Mouse (Mus musculus) MEL (cell line): ENCODE measurements around the gene Grid1. TPM values are rescaled to one million over a fixed set of nuclear protein-coding genes. Genes with fewer than 3 reads are reported as not detected.

Experiments used
- DNase-seq: peaks from one replicate; pipeline ENCODE4 v3.0.0; 2011; ENCODE audit warnings: low read depth, low spot score
- H3K27ac ChIP-seq: 2 replicates; pipeline ENCODE4 v1.5.1; 2012; ENCODE audit warnings: low read depth, mild to moderate bottlenecking, control low read depth, low read length, moderate library complexity; ENCODE audit not compliant: control insufficient read depth
- H3K27me3 ChIP-seq, 2 experiments: fragments of 150-350 bp in 1 of 2; sonication (generic) in 1 of 2; 2 replicates each; pipeline ENCODE4 v1.6.1; 2012; ENCODE audit warnings: low read length in 2 of 2, mild to moderate bottlenecking in 2 of 2, improper control_type of control experiment in 1 of 2, moderate library complexity in 1 of 2; ENCODE audit not compliant: insufficient read depth in 2 of 2, control insufficient read depth in 1 of 2
- H3K36me3 ChIP-seq, 2 experiments: 2 replicates each; pipeline ENCODE4 v1.6.1; 2012 to 2014; ENCODE audit warnings: low read length in 2 of 2, improper control_type of control experiment in 1 of 2, inconsistent platforms in 1 of 2, mild to moderate bottlenecking in 1 of 2; ENCODE audit not compliant: insufficient read depth in 2 of 2, control insufficient read depth in 1 of 2
- H3K4me1 ChIP-seq, 2 experiments: fragments of 150-350 bp in 1 of 2; sonication (generic) in 1 of 2; 2 replicates each; pipeline ENCODE4 v1.6.1; 2012; ENCODE audit warnings: low read length in 2 of 2, improper control_type of control experiment in 1 of 2, mild to moderate bottlenecking in 1 of 2; ENCODE audit not compliant: insufficient read depth in 2 of 2, control insufficient read depth in 1 of 2
- H3K4me3 ChIP-seq, 2 experiments: fragments of 150-350 bp in 1 of 2; sonication (generic) in 1 of 2; 2 replicates each; pipeline ENCODE4 v1.5.1; 2012; ENCODE audit warnings: low read depth in 2 of 2, low read length in 2 of 2, mild to moderate bottlenecking in 2 of 2, moderate library complexity in 2 of 2, control low read depth in 1 of 2, improper control_type of control experiment in 1 of 2; ENCODE audit not compliant: control insufficient read depth in 1 of 2, insufficient read depth in 1 of 2
- H3K79me2 ChIP-seq: 2 replicates; pipeline ENCODE4 v1.6.1; 2012; ENCODE audit warnings: mild to moderate bottlenecking, low read length, moderate library complexity; ENCODE audit not compliant: control insufficient read depth, poor library complexity, insufficient read depth
- H3K9ac ChIP-seq: 2 replicates; pipeline ENCODE4 v1.6.1; 2012; ENCODE audit warnings: low read depth, mild to moderate bottlenecking, control low read depth, low read length, moderate library complexity; ENCODE audit not compliant: control insufficient read depth, poor library complexity, severe bottlenecking
- H3K9me3 ChIP-seq: fragments of 150-350 bp; sonication (generic); replicated peaks from 2 replicates; pipeline ENCODE4 v1.6.1; 2012; ENCODE audit warnings: mild to moderate bottlenecking, low read length, improper control_type of control experiment, moderate library complexity; ENCODE audit not compliant: insufficient read depth
- HCFC1 ChIP-seq: IDR thresholded peaks from 2 replicates; pipeline ENCODE4 v1.6.1; 2012; ENCODE audit warnings: low read depth, mild to moderate bottlenecking, inconsistent platforms, low read length, improper control_type of control experiment, moderate library complexity
- MXI1 ChIP-seq: IDR thresholded peaks from 2 replicates; pipeline ENCODE4 v1.6.1; 2011; ENCODE audit warnings: mild to moderate bottlenecking, low read depth, low read length, improper control_type of control experiment
- NELFE ChIP-seq: IDR thresholded peaks from 2 replicates; pipeline ENCODE4 v1.6.1; 2011; ENCODE audit warnings: low read depth, low read length, improper control_type of control experiment
- RAD21 ChIP-seq: IDR thresholded peaks from 2 replicates; pipeline ENCODE4 v1.6.1; 2011; ENCODE audit warnings: mild to moderate bottlenecking, low read depth, low read length, improper control_type of control experiment
- SMC3 ChIP-seq: IDR thresholded peaks from 2 replicates; pipeline ENCODE4 v1.6.1; 2011; ENCODE audit warnings: low read depth, low read length, improper control_type of control experiment
- TBP ChIP-seq: IDR thresholded peaks from 2 replicates; pipeline ENCODE4 v1.8.0; 2011; ENCODE audit warnings: low read depth, low read length, improper control_type of control experiment
- USF1 ChIP-seq: IDR thresholded peaks from 2 replicates; pipeline ENCODE4 v1.6.1; 2014; ENCODE audit warnings: low read depth, mild to moderate bottlenecking, inconsistent platforms, low read length, improper control_type of control experiment, moderate library complexity
- USF2 ChIP-seq, 2 experiments: IDR thresholded peaks; 2 replicates each; pipeline ENCODE4 v1.6.1; 2011 to 2012; ENCODE audit warnings: improper control_type of control experiment in 2 of 2, low read length in 2 of 2, borderline replicate concordance in 1 of 2, inconsistent platforms in 1 of 2, low read depth in 1 of 2, mild to moderate bottlenecking in 1 of 2; ENCODE audit not compliant: insufficient read depth in 1 of 2
- ZKSCAN1 ChIP-seq: IDR thresholded peaks from 2 replicates; pipeline ENCODE4 v1.6.1; 2012; ENCODE audit warnings: low read depth, mild to moderate bottlenecking, inconsistent platforms, low read length, improper control_type of control experiment, moderate library complexity
- polyA plus RNA-seq, 2 experiments: library from polyadenylated mRNA; stranded (reverse) in 1 of 2; unstranded in 1 of 2; fragments of >175 nt in 1 of 2; fragments of >200 nt in 1 of 2; gene quantifications; 2 replicates each; pipeline versions ENCODE4 v1.2.1 to v1.2.4; 2012; ENCODE audit warnings: low replicate concordance in 2 of 2, low read depth in 1 of 2; ENCODE audit not compliant: insufficient read length in 2 of 2, insufficient read depth in 1 of 2, missing spikeins in 1 of 2
- total RNA-seq: library from RNA; depleted of rRNA; stranded (reverse); fragments of 300-350 nt; gene quantifications from 2 replicates; pipeline ENCODE4 v1.2.3, GENCODE M21; 2012

Gene Grid1
- total and polyA plus RNA-seq, 3 experiments = not detected

- no peak overlapping the region for H3K27ac ChIP-seq
- no peak overlapping the region for H3K4me3 ChIP-seq
- no peaks in the 10 kb centered on the region for H3K79me2 ChIP-seq
- H3K9me3 ChIP-seq = no peaks in the 10 kb centered on the region
- TF ChIP-seq ZKSCAN1 (no peak), SMC3 (no peak), RAD21 (no peak), NELFE (no peak), MXI1 (no peak), USF1 (no peak)
- no peaks in the 10 kb centered on the region for H3K27me3 ChIP-seq
- no peaks in the 10 kb centered on the region for H3K36me3 ChIP-seq
- no peak for DNase-seq
- H3K4me1 ChIP-seq = no peaks in the 10 kb centered on the region
- no peak overlapping the region for H3K9ac ChIP-seq
Measured at GRCm38 (mm10) chr14:35227581-35227980, 407.7 kb downstream of the Grid1 start.

GRCm38 (mm10) chr14:35231384-35231783, 411.5 kb downstream of the Grid1 start:
- no peaks in the 10 kb centered on the region for H3K9me3 ChIP-seq
- H3K27me3 ChIP-seq = no peaks in the 10 kb centered on the region
- TF ChIP-seq TBP = no peak
- TF ChIP-seq USF2 (IDR thresholded peaks at IDR 0.05; ENCODE audit: borderline replicate concordance in 1 of 2, insufficient read depth in 1 of 2, low read depth in 1 of 2, low read length in 2 of 2) = no peak

GRCm38 (mm10) chr14:35242882-35243281, 423.0 kb downstream of the Grid1 start:
- Histone ChIP-seq H3K36me3 (no peaks in the 10 kb centered on the region), H3K27me3 (no peaks in the 10 kb centered on the region), H3K9me3 (no peaks in the 10 kb centered on the region), H3K79me2 (no peaks in the 10 kb centered on the region), H3K27ac (no peak overlapping the region), H3K4me1 (no peaks in the 10 kb centered on the region), H3K9ac (no peak overlapping the region), H3K4me3 (no peak overlapping the region)
- DNase-seq = no peak
- TF ChIP-seq HCFC1 = no peak

More at GRCm38 (mm10) chr14:35231384-35231783, 411.5 kb downstream of the Grid1 start:
- no peak overlapping the region for H3K27ac ChIP-seq
- no peaks in the 10 kb centered on the region for H3K4me1 ChIP-seq
- H3K4me3 ChIP-seq = no peak overlapping the region
- no peak for DNase-seq
- no peak overlapping the region for H3K9ac ChIP-seq
- H3K79me2 ChIP-seq = no peaks in the 10 kb centered on the region
- H3K36me3 ChIP-seq = no peaks in the 10 kb centered on the region
